Mouse (Mus musculus): ENCODE data around the gene Mrpl23. TPM values are rescaled to one million over a fixed set of nuclear protein-coding genes. Genes with fewer than 3 reads are reported as not detected.

The Mrpl23 gene
- polyA plus RNA-seq, 1 experiment from 2014 or later: 22.4 TPM

DNA sequence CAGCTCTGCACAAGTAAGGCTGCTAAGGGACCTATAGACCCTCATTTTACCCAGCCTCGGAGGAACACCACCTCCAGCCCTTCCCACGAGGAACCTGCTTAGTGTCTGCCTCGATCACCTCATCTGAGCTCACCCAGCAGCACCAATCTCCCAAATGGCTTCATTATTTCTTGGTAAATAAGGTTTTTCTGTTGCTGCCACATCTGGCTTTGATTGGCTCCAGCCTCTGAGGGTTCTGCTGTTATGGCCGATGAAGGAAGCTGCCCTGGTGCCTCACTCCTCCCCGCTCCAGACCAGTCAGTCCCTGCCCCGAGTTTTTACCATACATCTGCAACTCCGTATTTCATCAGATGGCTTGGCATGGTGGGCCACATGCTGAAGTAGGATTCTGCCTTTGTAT lies 13.5 kb downstream of the Mrpl23 start:
- DNase-seq (ENCODE audit: low spot score): peak; percentile 50
- 47% methylated on average over 7 of the region's 7 CpGs for WGBS
- Histone ChIP-seq H3K36me3 (replicated peaks) (peaks cover 7% of the 10 kb centered on the region), H3K9me3 (no peaks in the 10 kb centered on the region), H3K27me3 (replicated peaks; ENCODE audit: low read depth, poor library complexity, severe bottlenecking) (no peaks in the 10 kb centered on the region), H3K27ac (replicated peaks) (peak overlapping the region; percentile 88), H3K4me3 (no peak overlapping the region), H3K4me1 (peaks cover 92% of the 10 kb centered on the region)

DNA sequence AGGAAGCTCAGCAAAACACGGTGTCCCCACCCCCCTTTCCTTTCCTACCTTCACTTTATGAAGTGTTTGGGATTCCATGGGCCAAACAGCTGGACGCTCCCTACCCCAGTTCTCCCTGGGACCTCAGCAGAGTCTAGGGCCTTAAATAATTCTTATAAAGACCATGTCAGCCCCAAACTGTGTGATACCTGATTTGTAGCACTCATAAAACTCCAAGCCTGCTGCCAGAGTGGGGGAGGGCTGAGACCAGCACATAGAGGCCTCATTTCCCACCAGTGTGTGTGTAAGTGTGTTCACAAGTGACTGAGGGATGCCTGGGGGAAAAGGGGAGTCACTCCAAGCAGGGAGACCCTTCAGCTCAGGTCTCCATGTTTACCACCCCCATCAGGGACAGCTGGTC lies 15.4 kb downstream of the Mrpl23 start:
- Histone ChIP-seq H3K9me3 (no peaks in the 10 kb centered on the region), H3K4me1 (peaks cover 95% of the 10 kb centered on the region), H3K4me3 (no peak overlapping the region), H3K36me3 (replicated peaks) (no peaks in the 10 kb centered on the region), H3K27me3 (replicated peaks; ENCODE audit: low read depth, poor library complexity, severe bottlenecking) (no peaks in the 10 kb centered on the region), H3K27ac (replicated peaks) (peak overlapping the region; percentile 95)
- DNase-seq (ENCODE audit: low spot score): no peak
- WGBS: 56% methylated on average over 2 of the region's 2 CpGs

DNA sequence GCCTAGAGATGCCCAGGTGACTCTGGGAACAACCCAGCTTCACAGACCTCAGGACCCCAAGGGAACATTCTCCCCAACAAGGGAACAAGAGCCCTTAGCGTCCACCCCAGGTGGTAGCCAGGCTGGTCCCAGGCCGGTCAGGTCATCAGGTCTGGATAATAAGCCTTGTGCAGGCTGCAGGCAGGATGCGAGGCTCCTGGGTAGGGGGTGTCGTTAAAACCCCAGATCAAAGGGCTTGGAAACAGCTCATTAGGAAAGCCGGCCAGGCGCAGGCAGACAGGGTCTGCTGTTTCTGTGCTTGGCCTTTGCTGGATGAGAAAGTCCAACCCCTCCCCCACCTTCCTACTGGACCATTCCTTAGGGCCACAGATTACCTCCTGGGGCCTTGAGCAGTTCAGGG lies 16.2 kb downstream of the Mrpl23 start:
- no peak overlapping the region for H3K4me3 ChIP-seq
- H3K9me3 ChIP-seq: no peaks in the 10 kb centered on the region
- WGBS: 14% methylated on average over 6 of the region's 6 CpGs
- H3K4me1 ChIP-seq: peaks cover 95% of the 10 kb centered on the region
- no peaks in the 10 kb centered on the region for H3K27me3 ChIP-seq (replicated peaks; ENCODE audit: low read depth, poor library complexity, severe bottlenecking)
- H3K36me3 ChIP-seq (replicated peaks): no peaks in the 10 kb centered on the region
- H3K27ac ChIP-seq (replicated peaks): peak overlapping the region; percentile 95
- DNase-seq (ENCODE audit: low spot score): no peak

DNA sequence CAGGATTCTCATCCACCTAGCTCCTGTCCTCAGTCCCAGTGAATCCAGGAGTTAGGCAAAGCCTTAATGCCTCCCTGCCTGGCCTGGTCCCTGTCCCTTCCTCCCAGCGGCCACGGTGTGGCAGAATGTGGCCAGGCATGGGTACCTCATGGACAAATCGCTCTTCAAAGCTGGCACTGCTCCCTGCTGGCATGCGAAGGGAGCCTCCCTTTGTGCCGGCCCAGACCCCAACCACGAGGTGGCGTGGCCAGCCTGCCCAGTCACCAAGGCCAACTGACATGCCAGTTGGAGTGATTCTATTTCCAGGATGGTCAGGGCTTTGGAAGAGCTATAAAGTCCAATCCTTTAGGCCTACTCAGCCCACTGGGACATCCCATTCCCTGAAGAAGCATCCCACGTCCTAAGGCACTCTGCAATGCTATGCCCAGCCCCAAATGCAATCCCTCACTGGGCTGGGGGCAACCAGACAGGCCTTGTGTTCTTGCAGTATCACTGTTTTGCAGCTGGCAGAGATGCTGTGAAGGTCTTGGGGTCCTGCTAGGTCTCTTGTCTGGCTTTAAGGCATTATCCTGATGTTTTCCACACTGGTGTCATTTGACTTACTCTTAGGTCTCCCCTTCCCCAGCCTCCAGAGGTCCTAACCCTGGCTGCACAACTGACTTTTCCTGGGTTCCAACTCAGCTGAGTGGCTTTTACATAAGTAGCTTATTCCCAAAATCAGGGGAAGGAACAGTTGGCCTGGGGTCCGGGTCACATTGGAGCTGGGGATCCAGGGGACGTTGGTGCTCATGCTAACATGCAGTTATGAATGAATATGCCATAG lies 17.7 kb downstream of the Mrpl23 start:
- H3K4me3 ChIP-seq: no peak overlapping the region
- 87% methylated on average over 10 of the region's 10 CpGs for WGBS
- peaks cover 97% of the 10 kb centered on the region for H3K4me1 ChIP-seq
- DNase-seq (ENCODE audit: low spot score): no peak
- no peaks in the 10 kb centered on the region for H3K9me3 ChIP-seq
- peak overlapping the region; percentile 95 for H3K27ac ChIP-seq (replicated peaks)
- H3K36me3 ChIP-seq (replicated peaks): no peaks in the 10 kb centered on the region
- H3K27me3 ChIP-seq (replicated peaks; ENCODE audit: low read depth, poor library complexity, severe bottlenecking): no peaks in the 10 kb centered on the region

DNA sequence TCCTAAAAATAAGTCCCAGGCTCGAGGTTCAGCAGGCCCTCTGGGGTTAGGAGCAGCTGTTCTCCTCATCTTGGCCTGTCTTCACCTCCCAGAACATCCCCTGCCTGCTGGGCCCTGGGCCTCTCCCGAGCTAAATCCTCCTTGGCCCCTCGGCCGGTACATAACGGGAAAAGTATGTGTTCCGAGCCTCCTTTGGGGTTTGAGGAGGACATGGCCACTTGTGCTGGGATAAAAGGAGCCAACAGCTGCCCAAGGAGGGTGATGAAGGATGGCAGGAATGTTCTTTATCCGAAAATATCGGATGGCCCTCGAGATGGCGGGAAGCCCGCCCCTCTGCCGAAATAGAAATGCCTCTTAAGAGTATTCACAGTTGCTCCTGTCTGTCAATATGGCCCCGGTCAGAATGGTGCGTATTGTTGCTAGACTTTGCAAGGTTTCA lies 18.5 kb downstream of the Mrpl23 start:
- H3K4me3 ChIP-seq: no peak overlapping the region
- no peaks in the 10 kb centered on the region for H3K36me3 ChIP-seq (replicated peaks)
- 75% methylated on average over 14 of the region's 14 CpGs for WGBS
- DNase-seq (ENCODE audit: low spot score): no peak
- no peaks in the 10 kb centered on the region for H3K27me3 ChIP-seq (replicated peaks; ENCODE audit: low read depth, poor library complexity, severe bottlenecking)
- no peaks in the 10 kb centered on the region for H3K9me3 ChIP-seq
- H3K4me1 ChIP-seq: peaks cover 97% of the 10 kb centered on the region
- H3K27ac ChIP-seq (replicated peaks): peak overlapping the region; percentile 95

DNA sequence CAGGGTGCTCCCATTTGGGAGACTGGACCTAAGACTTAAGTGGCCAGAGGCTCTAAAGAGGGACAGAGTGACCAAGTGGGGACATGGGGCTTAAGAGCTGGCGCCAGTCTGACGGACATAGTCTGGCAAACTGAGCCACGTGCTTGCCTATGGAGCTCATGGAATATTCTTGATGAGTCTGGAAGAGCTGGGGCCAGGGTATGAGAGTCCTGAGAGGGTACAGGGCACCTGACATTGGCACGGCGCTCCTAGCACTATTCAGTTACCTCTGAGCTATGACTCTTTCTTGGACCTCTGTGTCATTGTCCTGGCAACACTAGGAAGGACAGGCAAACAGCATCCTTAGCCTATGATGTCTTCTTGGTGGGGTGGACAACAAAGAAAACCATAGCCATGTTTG lies 19.2 kb downstream of the Mrpl23 start:
- DNase-seq (ENCODE audit: low spot score): no peak
- 96% methylated on average over 5 of the region's 5 CpGs for WGBS
- no peaks in the 10 kb centered on the region for H3K9me3 ChIP-seq
- H3K4me1 ChIP-seq: peaks cover 97% of the 10 kb centered on the region
- H3K4me3 ChIP-seq: no peak overlapping the region
- peak overlapping the region; percentile 95 for H3K27ac ChIP-seq (replicated peaks)
- H3K36me3 ChIP-seq (replicated peaks): no peaks in the 10 kb centered on the region
- H3K27me3 ChIP-seq (replicated peaks; ENCODE audit: low read depth, poor library complexity, severe bottlenecking): no peaks in the 10 kb centered on the region

DNA sequence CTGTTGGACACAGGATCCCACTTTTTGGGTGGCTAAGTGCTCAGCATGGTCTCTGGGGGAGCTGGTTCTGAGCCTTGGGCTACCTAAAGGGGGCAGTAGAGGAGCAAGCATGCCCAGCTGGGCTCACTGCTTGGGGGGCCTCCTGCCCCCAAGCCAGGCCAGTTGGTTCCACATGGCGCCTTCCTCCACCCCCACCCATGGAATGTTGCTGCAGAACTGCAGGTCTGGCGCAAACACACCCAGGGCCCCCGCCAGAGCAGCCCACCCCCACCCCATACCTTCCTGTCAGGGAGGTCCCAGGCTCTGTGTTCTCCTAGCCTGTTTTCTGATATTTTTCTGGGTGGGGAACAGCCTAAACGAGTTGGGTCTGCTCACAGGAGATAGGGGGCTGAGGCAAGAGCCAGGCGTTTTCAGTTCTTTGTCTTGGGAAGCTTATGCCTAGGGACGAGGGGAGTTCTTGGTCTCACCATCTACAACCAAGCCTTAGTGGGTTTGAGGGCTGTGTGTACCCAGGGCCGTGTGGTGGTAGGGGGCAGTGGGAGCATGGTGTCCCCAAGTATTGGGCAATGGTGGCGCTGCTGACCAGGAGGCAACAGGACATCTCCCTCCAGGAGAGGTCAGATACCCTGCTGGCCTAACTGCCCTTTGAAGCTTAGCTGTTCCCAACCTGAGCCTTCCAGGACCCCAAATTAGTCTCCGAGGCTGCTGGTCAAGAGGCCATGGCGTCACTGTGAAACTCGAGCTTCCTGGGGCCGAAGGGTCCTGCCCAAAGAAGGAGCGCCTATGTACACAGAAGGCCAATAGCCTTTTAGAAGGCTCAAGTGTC lies 20.3 kb downstream of the Mrpl23 start:
- H3K4me3 ChIP-seq: peak overlapping the region; percentile 11; the same call in 1 of the 2 replicates
- H3K27me3 ChIP-seq (replicated peaks; ENCODE audit: low read depth, poor library complexity, severe bottlenecking): no peaks in the 10 kb centered on the region
- H3K4me1 ChIP-seq: peaks cover 96% of the 10 kb centered on the region
- WGBS: 18% methylated on average over 13 of the region's 13 CpGs
- H3K27ac ChIP-seq (replicated peaks): peak overlapping the region; percentile 95
- H3K36me3 ChIP-seq (replicated peaks): no peaks in the 10 kb centered on the region
- peak; percentile 86 for DNase-seq (ENCODE audit: low spot score)
- no peaks in the 10 kb centered on the region for H3K9me3 ChIP-seq

DNA sequence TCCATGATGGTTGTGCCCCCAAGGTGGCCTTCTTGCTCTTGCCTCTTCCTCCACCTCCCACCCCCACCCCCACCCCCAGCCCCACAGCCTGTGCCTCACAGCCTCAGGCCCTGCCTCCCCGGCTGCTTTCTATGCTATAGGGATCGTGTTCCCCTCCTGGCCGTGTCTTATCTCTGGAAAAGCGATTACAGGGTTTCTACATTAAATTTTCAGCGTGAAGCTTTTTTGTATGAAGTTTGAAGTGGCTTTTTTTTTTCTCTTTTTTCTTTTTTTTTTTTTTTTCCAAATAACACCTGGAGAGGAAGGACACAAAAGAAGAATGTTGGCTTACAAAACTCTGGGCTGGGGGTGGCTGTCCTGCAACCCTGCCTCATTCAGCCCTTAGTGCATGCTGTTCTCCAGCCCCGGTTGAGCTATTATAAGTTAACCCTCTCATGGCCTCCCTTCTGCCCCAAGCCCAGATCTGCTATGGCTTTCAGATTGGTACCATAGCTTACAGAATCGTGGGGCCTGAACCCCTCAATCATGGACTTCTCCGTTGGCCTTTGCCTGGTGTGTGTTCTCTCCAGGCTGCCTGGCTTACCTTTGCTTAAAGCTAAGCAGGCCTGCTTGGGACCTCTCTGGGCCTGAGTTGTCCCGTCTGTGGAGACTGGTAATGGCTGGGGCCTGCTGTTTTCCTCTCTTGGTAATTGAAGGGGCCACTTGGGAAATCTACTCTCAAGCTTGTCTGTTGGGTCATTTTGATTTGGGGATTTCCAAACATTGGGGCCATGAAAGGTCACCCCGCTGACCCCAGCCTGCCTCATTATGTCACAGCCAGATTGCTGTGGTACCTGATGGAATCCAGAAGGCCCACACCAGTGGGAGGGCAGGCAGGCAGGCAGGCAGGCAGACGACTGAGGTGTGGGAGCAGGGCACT lies 21.2 kb downstream of the Mrpl23 start:
- no peaks in the 10 kb centered on the region for H3K27me3 ChIP-seq (replicated peaks; ENCODE audit: low read depth, poor library complexity, severe bottlenecking)
- WGBS: 14% methylated on average over 11 of the region's 11 CpGs
- DNase-seq (ENCODE audit: low spot score): peak; percentile 80
- peak overlapping the region; percentile 25 for H3K4me3 ChIP-seq
- peaks cover 96% of the 10 kb centered on the region for H3K4me1 ChIP-seq
- H3K27ac ChIP-seq (replicated peaks): peak overlapping the region; percentile 95
- H3K9me3 ChIP-seq: no peaks in the 10 kb centered on the region
- H3K36me3 ChIP-seq (replicated peaks): no peaks in the 10 kb centered on the region

DNA sequence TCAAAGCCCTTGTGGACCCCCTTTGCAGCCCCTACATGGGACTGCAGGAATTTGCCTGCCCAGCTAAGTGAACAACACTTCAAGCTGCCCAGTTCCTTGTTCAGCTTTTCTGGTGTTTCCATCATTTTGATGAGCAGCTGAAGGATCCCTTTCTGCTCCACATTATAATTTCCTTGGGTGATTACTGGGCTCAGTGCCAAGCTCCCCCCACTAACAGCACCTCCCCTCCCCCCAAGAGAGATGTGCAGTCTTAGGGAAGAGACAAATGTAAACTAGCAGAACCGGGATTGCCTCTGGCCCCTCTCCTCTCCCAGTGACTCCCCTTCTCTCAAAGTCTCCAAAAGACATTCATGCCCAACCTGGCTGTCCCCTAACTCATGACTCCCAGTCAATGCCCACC lies 22.1 kb downstream of the Mrpl23 start:
- 46% methylated on average over 1 of the region's 1 CpGs for WGBS
- peak overlapping the region; percentile 95 for H3K27ac ChIP-seq (replicated peaks)

DNA sequence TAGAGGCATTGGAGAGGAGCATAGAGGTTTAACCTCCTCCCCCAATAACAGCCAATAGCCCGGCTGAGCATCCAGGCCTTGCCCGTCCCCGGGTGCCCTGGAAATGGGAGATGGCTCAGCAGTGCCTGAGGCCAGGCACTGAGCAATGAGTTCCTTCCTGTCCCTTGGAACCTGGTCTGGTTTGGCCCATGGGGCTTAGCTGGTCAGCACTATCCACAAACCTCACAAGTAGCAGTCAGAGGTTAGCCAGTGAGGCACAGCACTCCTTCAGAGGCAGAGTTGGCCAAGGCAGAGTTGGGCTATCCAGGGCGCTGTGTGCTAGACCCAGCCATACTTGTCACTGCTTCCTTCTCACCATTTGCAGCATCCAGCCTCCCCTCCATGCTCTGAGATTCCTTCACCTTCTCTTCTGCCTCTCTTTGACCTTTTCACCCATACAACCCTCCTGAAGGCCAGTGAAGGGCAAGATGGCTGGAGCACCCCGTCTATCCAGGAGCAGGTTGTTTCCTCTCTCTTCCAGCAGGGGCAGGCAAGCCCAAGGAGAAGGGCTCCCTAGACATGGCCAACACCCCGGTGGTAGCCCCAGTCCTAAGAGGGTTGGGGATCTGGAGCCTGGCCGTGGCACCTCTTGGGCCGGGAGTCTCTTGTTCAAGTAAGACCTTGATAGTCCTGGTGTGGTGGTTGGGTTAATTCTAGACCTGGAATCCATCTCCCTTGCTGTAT lies 23.0 kb downstream of the Mrpl23 start:
- H3K4me1 ChIP-seq: peaks cover 97% of the 10 kb centered on the region
- peak overlapping the region; percentile 95 for H3K27ac ChIP-seq (replicated peaks)

More for the DNA sequence above, 22.1 kb downstream of the Mrpl23 start:
- Histone ChIP-seq H3K36me3 (replicated peaks) (no peaks in the 10 kb centered on the region), H3K9me3 (no peaks in the 10 kb centered on the region), H3K4me1 (peaks cover 97% of the 10 kb centered on the region), H3K4me3 (no peak overlapping the region), H3K27me3 (replicated peaks; ENCODE audit: low read depth, poor library complexity, severe bottlenecking) (no peaks in the 10 kb centered on the region)
- no peak for DNase-seq (ENCODE audit: low spot score)

DNA sequence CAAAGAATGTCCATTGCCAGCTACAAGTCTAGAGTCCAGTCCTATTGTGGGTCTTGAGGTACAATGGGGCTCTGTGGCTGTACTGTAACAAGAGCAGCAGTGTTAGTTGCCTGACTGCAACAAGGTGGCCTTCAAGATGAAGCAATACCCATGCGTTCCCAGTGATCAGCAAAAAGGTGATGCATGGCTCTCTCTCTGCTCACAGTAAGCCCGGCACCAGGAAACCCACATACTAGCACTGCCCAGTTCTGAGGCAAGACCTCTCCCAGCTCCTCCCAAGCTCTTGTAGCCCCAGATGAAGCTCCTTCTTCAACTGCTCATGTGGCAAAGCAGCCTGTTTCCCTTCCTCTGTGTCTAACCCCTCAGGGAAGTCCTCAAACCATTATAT lies 23.6 kb downstream of the Mrpl23 start:
- no peak for DNase-seq (ENCODE audit: low spot score)
- H3K36me3 ChIP-seq (replicated peaks): no peaks in the 10 kb centered on the region
- H3K4me1 ChIP-seq: peaks cover 97% of the 10 kb centered on the region
- H3K9me3 ChIP-seq: no peaks in the 10 kb centered on the region
- H3K27ac ChIP-seq (replicated peaks): peak overlapping the region; percentile 95
- no peak overlapping the region for H3K4me3 ChIP-seq
- no peaks in the 10 kb centered on the region for H3K27me3 ChIP-seq (replicated peaks; ENCODE audit: low read depth, poor library complexity, severe bottlenecking)
- WGBS: 93% methylated on average over 2 of the region's 2 CpGs

More for the DNA sequence above, 23.0 kb downstream of the Mrpl23 start:
- Histone ChIP-seq H3K36me3 (replicated peaks) (no peaks in the 10 kb centered on the region), H3K4me3 (no peak overlapping the region), H3K9me3 (no peaks in the 10 kb centered on the region), H3K27me3 (replicated peaks; ENCODE audit: low read depth, poor library complexity, severe bottlenecking) (no peaks in the 10 kb centered on the region)
- 82% methylated on average over 8 of the region's 8 CpGs for WGBS
- DNase-seq (ENCODE audit: low spot score): no peak
